Mouse (Mus musculus) cerebellum, adult 18-20 months (tissue): Measurements from ENCODE around the gene Sh3bgrl2.
"Not testable (repeated sequence)": the region's sequence is repeated elsewhere in the genome, so short reads cannot be mapped to it uniquely, and the experiment has no call there.

Experiments
- DNase-seq, 2 experiments: peaks; one replicate each; pipeline ENCODE4 v3.0.0; 2021

Gene Sh3bgrl2

DNA sequence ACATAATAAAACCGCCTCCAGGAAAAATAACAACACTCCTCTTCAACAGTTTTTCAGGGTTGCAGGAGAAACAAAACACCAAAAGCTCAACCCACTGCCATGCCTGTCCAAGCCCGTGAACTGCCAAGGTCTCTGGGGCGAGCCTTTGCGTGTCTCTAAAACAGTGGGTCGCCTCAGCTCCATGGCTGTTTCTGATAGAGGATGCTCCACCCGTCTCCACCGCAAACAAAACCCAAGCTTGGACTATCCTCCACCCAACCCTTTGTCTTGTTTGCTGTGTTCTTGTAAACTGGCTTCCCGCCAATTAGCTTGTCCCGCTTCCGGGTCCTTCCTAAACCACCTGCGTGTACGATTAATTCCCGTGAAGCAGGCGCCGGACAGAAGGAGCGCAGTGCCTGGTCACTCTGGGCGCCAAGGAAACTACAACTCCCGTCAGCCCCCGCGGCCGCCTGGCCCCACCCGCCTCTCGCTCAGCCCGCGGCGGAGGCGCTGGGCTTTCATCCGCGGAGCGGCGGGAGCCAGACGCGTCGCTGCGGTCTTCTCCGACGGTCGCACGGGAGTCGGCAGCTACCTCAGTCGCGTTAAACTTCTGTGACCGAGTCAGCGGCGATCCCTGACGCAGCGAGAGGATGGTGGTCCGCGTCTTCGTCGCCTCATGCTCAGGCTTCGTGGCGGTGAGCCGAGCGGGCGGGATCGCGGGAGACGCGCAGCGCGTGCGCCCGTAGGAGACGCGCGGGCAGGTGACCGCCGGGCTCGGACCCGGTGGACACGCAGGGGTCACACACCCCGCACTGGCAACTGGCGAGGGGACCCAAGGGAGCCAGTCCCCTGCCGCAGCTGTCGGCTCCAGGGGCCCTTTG, at the start of gene Sh3bgrl2:
TSS of gene Sh3bgrl2 (plus strand) at position 498 of the 860 bp plus-strand sequence.
- DNase-seq, result peak; percentile 93 to 95

DNA sequence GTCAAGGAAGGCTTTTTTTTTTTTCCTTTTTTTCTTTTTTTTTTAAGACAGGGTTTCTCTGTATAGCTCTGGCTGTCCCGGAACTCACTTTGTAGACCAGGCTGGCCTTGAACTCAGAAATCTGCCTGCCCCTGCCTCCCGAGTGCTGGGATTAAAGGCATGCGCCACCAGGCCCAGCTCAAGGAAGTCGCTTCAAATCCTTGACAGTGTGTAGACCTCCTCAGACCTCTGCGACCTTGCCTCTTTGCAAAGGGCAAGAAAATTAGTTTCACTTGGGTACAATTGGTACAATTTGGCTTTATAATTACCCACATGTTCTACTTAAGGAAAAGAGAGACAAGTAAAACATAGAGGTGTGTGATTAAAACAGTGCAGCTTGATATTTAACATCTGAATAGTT, 29.0 kb upstream of the Sh3bgrl2 start:
- DNase-seq, result not testable (repeated sequence)

DNA sequence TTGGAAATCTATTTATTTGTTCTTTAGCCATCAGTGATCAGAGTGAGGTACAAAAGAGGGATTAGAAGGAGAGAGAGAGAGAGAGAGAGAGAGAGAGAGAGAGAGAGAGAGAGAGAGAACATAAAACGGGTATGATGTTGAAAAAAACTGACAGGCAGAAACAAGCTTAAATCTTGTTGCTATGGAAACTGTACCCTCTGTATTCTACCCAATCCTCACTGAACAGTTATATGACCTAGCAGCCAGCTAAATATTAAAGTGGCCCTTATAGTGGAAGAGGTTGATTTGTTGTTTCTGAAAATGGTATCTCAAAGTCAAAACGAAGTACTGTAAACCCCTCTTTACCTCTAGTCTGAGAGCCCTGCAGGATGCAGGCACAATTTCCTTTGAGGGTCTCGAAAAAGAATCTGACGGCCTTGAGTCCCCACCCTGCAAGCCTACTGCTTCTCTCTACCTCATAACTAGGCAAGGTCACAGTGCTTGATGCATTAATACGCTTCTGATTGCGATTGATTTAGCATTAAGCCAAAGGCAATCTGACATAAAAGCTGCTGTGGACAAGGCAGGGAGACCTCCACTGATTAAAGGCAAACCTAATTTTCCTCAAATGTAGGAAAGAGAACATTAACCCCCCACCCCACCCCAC, 28.5 kb upstream of the Sh3bgrl2 start:
- DNase-seq, result no peak

DNA sequence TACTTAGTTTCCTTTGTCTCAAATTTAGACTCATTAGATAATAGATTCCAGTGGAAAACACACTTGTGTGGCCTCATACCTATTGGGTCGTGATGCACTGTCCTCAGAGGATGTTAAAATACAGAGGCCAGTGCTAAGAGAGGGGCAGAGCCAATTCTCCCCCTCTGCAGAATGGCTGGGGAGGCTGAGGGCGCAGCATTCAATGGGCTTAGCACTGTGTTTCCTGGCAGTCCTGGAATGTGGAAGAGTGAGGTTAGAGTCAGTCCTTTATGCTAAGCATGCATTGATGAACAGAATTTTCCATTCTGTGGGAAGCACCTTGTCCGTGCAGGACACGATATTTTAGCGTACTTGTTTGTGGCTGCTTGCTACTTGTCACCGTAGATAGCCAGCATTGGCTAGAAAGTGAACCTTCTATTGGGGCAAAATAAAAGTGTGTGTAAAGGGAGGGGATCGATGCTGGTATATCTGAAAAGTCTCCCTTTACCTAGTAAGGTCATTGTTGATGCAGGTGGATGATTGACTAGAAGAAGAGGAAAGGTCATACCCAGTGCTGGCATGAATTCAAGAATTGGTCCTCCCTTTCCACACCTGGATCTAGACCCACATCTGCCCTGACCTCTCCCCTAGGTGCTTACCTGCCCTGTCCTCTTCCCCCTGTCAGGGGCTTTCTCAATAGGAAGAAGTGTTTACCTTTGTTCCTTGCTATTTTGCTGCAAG, 20.6 kb upstream of the Sh3bgrl2 start:
- no peak for DNase-seq

DNA sequence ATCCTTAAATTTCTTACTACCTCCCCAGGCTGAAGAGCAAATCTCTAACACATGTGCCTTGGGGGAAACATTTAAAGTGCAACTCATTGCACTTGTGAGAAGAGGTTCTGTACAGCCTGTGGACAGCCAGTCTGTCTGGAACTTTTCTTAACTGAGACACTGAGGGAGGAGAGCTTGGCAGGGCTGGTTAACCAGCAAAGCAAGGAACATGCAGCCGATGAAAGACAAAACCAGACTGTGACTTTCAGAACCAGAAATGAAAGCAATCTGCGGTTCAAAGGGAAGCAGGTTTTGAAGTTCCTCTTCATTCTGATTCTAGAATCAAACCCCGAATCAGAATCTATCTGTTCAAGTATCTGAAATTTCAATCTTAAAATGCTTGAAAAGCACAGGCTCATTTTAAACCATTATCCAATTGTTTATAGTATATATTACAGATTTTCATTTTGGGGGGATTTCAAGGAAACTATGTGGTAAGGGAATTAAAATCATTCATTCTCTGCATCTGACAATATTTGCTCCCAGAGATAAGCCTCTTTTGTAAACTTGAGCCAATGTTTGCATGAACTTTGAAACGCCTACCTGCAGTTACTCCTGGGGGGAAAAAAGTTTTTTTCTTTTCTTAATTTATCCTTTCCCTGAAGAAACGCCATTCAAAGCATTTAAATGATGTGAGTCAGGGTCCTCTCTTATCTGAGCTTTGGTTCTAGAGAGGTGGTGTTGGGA, 14.9 kb upstream of the Sh3bgrl2 start:
- no peak for DNase-seq

DNA sequence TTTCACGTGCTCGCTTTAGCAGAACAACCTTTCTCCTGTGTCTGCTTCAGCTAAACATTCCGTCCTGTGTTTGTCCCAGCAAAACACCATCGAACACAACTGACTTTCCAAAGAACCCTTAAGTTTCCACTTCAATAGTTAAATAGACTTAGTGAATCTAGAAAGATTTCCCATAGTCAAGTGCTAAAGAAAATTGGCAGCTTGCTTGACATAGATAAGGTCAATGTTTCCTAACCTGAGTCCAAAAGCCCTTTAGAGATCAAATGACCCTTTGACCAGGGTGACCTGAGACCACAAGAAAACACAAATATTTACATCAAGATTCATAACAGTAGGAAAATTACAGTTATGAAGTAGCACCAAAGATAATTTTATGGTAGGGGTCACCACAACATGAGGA, 11.2 kb upstream of the Sh3bgrl2 start:
- no peak for DNase-seq

DNA sequence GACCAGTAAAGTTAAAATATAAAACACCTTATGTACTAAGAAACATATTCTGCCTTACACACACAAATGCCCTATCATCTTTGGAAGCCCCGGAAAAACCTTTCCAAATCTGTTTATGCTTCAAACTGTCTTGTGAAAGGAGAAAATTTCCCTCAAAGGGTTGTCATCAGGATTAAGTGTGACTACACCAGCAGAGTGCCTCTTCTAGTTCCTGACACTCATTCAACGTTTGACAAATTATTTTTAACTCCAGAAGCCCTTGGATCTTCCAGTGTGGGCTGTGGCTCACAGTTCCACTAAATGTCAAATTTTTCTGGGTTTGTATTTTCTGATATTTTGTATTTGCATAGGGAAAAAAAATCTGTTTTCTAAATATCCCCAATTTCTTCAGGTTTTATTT, 10.6 kb upstream of the Sh3bgrl2 start:
- DNase-seq, result no peak

DNA sequence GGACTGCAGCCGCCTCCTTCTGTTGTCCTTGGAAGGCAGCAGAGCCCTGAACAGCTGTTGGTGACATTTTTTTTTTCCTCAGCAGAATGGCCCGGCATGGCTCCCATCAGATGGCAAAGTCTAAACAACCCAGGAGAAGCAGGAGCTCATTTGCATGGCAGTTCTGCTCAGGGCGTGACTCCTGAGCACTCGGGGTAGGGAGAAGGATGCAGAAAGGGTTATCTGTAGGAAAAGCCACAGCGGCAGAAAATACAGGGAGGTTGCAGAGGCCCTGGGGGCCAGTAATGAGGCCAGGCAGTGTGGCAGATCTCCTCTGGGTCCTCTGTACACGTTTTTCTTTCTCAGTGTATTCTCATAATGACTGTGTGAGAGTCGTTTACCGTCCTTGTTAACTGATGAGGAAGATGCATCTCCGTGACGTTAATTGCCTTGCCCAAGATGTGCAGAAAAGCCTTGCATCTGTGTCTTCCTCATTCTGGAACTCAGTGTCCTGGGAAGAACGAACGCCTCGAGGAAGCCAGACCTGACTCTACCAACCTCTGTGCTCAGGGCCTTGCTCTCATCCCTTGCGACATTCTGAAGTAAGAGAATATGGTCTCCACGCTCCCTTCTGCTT, 10.1 kb upstream of the Sh3bgrl2 start:
- DNase-seq, result no peak

DNA sequence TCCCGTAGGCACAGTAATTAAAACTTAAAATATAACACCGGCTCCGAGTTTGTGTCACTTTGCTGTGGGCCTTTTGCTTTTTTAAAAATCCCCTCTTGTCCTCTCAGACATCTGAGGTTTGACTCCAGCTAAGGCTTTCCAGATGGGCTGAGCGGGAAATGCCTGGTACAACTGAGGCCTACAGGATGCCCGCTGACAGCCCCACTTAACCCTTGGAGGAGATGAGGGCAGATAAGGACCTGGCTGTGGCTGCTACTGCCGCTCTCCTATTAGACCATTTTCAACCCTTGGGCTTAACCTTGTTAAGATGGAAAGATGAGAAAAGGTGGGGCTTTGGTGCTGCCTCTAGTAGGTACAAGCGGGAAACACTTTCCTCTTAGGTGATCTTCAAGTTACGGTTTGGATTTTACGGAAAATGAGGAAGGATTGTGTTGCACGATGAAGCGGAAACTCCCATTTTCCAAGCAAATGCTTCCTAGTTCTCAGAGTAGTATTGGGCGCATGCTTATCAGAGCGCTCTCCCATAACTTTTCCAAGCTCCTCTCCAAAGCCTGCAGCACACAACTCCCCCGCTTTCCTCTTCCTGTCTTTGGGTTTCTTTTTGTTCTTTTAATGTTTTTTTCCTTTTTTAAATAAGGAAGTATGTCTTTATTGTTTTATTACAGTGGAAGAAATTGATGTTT, 8.2 kb upstream of the Sh3bgrl2 start:
- no peak for DNase-seq

DNA sequence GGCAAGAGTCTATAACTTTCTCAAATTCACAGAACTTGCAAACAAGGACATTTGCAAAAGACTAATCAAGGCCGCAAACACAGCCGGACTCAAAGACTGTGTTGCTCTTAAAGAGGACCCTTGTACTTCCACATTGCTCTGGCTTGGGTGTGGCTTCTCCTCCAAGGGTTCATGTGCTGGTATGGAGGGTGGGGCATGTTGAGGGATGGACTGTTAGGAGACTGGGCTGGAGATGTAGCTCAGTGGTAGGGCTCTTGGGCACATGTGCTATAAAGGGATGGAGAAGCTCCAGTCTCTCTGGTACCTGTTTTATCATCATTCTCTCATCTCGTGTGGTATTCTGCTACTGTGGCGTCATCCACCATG, 7.7 kb upstream of the Sh3bgrl2 start:
- no peak for DNase-seq

DNA sequence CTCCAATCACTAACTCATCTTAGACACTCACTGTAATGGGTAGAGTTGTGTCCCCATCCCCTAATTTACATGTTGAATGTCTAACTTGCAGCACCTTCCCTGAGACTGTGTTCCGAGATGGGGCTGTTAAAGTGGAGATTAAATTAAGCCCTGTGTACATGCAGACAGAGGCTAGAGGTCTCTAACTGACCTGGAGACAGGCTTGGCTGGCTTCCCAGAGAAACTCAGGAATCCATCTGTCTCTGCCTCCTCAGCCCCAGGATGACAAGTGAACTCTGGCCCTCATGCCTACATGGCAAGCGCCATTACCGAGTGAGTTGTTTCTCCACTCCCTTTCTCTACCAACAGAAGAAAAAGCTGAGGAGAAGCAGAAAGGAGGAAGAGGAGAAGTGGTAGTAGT, 7.2 kb upstream of the Sh3bgrl2 start:
- DNase-seq, result no peak

DNA sequence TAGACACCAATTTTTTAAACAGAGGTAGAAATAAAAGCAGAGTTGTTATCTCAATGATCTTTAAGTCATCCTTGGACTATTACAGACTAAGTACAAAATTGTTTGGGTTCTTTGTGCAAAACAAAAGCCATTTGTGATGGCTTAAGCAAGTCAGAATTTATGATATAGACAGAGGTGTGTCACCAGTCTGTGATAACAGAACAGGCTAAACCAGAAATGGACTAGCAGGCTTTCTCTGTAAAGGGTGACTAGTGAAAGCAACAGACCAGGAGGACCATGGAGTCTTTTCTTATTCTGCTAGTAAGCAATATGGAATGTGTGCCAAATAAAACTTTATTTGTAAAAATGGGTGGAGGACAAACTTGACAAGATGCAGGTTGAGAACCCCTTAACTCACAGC, 2.9 kb upstream of the Sh3bgrl2 start:
- no peak for DNase-seq

DNA sequence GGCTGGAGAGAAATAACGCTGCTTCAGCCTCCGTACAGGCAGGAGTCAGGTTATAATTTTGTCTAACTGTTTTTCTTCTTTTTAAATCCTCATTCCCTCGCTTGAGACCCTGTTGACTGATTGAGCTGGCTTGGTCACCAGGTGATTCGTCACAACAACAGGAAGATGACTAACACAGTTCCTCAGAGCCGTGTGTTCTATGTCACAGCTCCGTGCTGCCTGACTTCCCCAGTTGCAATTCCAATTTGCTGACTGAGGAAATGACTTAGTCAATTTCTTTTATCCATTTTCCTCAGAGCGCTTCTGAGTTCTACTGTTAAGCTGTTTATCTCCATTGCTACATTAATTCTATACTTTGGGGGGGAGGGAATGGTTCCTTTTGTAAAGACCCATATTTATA, 1.8 kb upstream of the Sh3bgrl2 start:
- DNase-seq, result no peak

DNA sequence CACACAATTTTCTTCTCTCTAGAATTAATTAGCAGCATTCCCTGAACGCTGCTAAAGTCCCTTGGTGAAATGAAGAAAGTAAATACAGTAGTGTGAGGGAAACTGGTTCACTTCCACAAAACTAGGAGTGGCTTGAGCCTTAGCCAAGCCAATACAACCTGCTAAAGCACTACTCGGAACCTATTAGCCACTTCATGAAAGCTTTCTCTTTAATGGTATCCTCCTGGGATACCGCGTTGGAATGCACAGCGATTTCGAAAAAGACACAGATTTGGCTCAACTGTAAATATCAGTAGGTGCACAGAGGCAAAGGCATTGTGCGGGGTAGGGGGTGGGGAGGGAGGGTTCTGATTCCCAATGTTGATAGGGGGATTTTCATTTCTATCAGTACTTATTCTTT, 898 bp upstream of the Sh3bgrl2 start:
- DNase-seq, result no peak

DNA sequence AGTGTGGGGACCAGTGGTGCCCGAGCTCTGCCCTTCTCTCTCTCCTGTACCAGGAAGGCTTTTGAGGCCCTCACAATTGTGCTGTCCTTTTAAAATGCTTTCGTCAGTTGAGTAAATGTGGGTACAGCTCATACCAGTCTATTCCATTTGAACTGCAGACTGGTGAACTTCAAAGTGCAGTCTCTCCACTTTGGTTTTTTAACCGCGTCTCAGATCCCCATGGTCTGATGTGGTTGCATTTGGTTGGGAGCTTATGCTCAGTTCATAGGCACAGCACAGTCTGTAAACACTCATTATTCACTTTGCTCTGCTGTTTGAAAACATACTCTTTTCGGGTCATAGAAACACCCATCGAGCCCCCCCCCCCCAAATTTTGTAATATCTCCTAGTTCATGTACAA, 1.7 kb downstream of the Sh3bgrl2 start:
- no peak for DNase-seq

DNA sequence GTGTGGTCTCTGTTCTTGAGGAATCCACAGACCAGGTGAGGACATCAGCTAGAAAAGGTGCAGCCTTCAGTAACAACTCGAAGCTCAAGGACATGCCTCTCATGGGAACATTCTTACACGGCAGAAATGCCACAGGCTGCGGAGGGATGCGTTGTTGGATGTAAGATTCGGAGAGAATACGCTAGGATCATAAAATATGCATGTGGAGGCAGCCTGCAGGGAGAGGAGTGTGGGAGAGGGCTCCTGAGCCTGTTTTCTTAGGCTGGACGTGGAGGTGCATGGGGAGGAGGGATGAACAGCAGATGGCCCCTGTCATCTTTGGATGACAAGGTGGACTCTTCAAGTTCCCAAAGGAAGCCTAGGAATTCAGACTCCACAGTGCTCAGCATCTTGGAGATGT, 3.0 kb downstream of the Sh3bgrl2 start:
- no peak for DNase-seq

DNA sequence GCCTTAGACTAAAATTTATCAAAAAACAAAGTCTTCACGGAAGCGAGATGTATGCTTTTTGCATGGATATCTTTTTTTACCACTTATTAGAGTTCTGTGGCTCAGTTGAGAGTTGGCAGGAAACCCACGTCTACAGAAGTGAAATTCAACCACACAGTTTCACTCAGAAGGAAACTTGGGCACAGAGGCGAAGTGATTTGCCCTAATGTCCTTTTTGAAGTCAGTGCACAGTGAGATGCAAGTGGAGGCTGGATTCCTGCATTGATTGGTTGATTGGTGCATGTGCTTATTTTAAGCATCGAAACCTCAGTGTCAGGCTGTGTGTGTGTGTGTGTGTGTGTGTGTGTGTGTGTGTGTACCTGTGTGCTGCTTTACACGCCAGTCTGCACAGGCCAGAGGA, 3.5 kb downstream of the Sh3bgrl2 start:
- no peak for DNase-seq

DNA sequence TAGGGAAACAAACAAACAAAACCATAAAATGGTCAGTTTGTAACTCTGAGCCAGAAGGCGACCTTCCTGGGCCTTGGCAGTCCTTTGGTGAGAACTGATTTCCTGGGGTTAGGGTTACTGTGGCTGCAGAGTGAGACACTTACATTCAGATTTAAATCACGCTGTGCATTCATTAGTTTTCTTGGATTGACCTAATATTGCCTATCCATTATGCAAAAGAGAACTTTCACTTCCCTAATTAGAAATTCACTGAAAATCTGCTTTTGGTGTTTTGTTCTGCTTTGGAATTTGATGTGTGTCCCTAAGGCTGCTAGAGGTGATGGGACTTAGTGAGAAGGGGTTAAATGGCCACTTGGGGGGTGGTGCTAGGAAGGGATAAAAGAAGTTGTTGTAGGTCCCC, 7.5 kb downstream of the Sh3bgrl2 start:
- DNase-seq, result no peak

DNA sequence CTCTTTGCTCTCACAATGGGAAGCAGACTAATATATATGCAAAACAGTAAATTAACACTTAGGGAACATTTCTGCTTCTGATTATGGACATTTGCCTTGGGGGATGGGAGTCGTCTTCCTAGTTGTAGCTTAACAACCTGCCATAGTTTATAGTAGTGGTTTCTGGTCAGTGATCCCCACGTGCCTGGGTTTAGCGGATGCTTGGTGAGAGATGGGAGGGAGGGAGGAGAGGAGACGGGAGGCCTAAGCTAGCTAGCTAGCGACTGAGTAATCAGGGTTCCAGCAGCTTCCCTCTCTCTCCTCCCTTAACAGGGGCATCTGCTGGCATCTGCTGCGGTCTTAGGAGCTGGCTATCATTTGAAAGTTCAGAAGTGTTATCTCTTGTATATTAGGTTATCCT, 8.1 kb downstream of the Sh3bgrl2 start:
- DNase-seq, result peak; percentile 16 to 26

DNA sequence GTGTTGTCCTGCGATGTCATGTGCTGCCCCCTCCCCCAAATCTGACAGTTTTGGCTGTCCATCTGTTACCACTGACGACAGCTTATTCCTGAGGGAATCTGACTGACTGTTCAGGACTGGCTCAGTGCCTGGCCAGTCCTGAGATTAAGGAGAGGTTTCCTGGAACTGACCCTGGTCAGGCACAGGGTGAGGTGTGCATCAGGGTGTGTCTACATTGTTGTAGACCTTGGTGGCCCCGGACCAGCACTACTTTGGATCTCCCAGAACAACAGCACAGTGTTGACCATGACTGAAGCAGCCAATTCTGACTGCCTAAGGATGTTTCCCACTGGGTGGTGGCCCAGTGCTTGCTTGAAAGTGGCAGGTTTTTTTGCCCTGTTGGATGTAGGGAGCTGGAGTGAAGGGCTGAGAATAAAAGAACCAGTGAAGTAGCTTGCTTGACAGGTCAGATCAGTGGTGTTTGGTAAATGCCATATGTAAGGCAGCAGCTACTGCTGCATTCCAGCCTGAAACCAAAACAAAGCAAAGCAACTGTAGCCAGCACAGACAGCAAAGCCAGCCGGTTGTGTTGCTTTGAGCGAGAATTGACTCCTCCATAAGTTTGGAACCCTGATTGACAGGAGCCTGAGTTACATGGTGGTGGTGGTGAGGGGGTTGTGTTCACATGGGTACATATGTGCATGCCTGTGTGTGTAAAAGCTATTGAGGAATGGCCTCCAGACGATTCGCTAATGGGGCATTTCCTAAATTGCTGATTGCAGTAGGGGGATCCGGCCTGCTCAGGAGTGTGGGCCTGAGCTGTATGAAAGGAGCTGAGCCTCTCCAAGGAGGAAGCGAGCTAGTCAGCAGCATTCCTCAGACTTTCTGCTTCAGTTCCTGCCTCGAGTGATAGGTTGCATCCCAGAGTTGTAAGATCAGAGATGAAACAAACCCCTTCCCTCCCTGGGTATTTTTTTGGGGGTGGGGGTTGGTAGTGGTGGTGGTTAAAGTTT, 8.9 kb downstream of the Sh3bgrl2 start:
- DNase-seq, result peak; percentile 16 to 26

DNA sequence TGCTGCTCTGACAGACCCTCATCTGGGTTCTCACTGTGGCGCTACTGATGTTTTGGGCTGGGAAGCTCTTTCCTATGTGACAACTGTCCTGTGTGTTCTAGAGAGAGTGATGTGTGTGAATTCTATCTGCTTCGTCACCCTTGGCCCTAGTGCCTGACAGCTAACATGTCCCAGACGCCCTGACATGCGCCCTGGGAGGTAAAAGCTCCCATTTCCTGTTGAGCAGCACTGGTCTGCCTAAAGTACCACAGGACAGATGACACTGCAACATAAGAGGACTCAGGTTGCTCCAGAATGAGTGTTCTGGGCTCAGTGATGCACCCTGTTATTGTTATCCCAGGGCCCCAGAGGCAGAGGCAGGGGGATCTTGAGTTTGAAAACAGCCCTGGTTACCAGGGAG, 12.5 kb downstream of the Sh3bgrl2 start:
- DNase-seq, result no peak
